Mouse (Mus musculus) stomach, postnatal 0 days (tissue): ENCODE data around the gene Btf3l4.

Experiments
- CTCF ChIP-seq: IDR thresholded peaks from 2 replicates; pipeline ENCODE4 v1.5.1; 2016; ENCODE audit warnings: antibody characterized with exemption, low read depth, mild to moderate bottlenecking, moderate library complexity
- EP300 ChIP-seq: optimal IDR thresholded peaks from 2 replicates; pipeline ENCODE3; 2016; ENCODE audit warnings: antibody characterized with exemption

DNA sequence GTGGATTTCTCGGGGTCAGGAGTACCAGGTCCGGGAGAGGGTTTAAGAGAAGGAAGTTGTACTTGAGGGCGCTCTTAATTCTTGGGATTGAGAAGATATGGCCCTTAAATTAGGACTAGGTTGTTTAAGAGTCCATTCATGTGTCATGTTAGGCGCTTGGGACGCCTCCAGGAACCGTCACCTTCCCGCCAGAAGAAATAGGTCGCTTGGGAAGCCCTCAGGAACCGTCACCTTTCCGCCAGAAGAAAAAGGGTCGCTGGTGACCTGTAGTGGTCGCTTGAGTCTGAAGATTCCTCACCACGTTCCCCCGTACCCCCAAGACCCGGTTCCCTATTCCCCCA lies 1.5 kb upstream of the Btf3l4 start:
- TF ChIP-seq CTCF (no peak), EP300 (no peak)
